Mouse (Mus musculus): ENCODE measurements around the gene Nt5c2. TPM values are rescaled to one million over a fixed set of nuclear protein-coding genes. Genes with fewer than 3 reads are reported as not detected.

The Nt5c2 gene
- polyA plus RNA-seq, 1 experiment from 2014 or later = 106 TPM

DNA sequence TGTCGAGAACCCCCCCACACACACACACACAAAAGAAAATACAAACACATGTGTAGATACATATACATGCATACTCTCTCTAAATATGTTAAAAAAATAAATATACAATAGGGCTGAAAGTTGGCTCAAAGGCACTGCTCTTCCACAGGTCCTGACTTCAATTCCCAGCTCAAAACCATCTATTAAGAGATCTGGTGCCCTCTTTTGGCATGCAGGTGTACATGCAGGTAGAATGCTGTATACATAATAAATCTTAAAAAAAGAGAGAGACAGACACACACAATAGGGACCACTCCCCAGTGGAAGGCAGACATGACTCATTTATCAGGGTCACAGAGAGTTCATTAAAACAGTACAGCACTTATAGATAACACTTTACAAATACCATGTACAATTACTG lies 31.4 kb upstream of the Nt5c2 start:
- H3K27ac ChIP-seq (ENCODE audit: low read length) = no peak overlapping the region
- no peaks in the 10 kb centered on the region for H3K27me3 ChIP-seq (ENCODE audit: control insufficient read depth, insufficient read depth, low read length)
- H3K9me3 ChIP-seq (ENCODE audit: control insufficient read depth, low read depth, low read length) = no peaks in the 10 kb centered on the region
- ATAC-seq (ENCODE audit: insufficient number of reproducible peaks, insufficient read depth, low FRiP score, low read depth) = no peak
- H3K4me1 ChIP-seq (ENCODE audit: control insufficient read depth, insufficient read depth, low read length) = peaks cover 12% of the 10 kb centered on the region; the same call in 1 of the 2 replicates
- H3K4me2 ChIP-seq (replicated peaks; ENCODE audit: low read depth, low read length) = no peak overlapping the region
- no peak overlapping the region for H3K9ac ChIP-seq (replicated peaks; ENCODE audit: low read depth, low read length)
- H3K36me3 ChIP-seq (ENCODE audit: control insufficient read depth, insufficient read depth, low read length) = peaks cover 6% of the 10 kb centered on the region; the same call in 1 of the 2 replicates
- WGBS = 90% methylated on average over 1 of the region's 1 CpGs
- no peak overlapping the region for H3K4me3 ChIP-seq (ENCODE audit: low read depth, low read length)

DNA sequence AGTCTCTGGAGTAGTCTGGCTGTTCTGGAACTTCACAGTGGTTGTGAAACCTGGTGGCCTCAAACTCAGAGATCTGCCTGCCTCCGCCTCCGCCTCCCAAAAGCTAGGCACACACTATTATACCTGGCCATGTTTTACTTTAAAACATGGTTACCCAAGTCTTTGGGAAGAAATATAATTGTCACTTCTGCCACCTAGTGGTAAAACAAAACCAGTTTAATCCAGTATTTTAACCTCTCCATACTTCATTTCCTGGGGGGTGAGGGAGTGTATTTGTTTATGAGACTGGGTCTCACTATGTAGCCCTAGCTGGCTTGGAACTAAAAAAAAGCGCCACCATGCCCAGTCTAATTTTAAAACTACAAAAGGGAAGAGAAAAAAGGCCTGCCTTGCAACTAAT lies 28.7 kb upstream of the Nt5c2 start:
- Histone ChIP-seq H3K4me1 (ENCODE audit: control insufficient read depth, insufficient read depth, low read length) (no peaks in the 10 kb centered on the region), H3K36me3 (ENCODE audit: control insufficient read depth, insufficient read depth, low read length) (peaks cover 26% of the 10 kb centered on the region), H3K9ac (replicated peaks; ENCODE audit: low read depth, low read length) (no peak overlapping the region), H3K9me3 (ENCODE audit: control insufficient read depth, low read depth, low read length) (no peaks in the 10 kb centered on the region), H3K27ac (ENCODE audit: low read length) (no peak overlapping the region), H3K27me3 (ENCODE audit: control insufficient read depth, insufficient read depth, low read length) (no peaks in the 10 kb centered on the region), H3K4me3 (ENCODE audit: low read depth, low read length) (no peak overlapping the region), H3K4me2 (replicated peaks; ENCODE audit: low read depth, low read length) (no peak overlapping the region)
- ATAC-seq (ENCODE audit: insufficient number of reproducible peaks, insufficient read depth, low FRiP score, low read depth) = no peak
- 89% methylated on average over 3 of the region's 3 CpGs for WGBS

DNA sequence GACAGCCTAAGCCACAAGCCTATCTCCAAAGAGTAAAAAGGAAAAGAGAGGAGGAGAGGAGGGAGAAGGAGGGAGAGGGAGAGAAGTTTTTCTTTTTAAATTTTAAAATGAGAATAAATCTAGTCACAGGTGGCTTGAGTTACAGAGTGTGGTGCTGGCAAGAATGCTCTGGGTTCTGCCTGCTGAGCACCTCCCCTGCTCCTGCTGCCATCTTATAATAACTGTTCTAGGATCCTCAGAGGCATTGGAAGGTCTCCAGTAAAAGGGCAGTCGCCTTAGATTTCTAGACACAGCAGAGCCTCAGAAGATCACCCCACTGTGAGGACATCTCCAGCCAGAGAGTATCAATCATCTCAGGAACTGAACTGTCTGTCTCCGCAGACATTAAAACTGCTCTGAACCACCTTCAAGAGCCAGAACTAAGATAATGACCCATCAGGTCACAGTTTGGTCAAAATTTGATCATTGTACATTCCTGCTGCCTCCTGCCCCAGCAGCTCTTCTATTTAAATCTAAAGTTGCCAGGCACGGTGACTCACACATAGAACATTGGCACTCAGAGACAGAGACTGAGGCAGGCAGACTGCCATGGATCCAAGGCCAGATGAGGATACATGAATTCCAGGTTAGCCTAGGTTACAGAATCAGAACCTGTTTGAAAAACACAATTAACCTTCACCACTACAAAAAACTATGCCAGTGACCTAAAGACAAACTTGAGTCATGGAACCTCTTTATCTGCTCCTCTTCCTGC lies 25.9 kb upstream of the Nt5c2 start:
- H3K9ac ChIP-seq (replicated peaks; ENCODE audit: low read depth, low read length) = no peak overlapping the region
- ATAC-seq (ENCODE audit: insufficient number of reproducible peaks, insufficient read depth, low FRiP score, low read depth) = no peak
- no peak overlapping the region for H3K27ac ChIP-seq (ENCODE audit: low read length)
- H3K4me2 ChIP-seq (replicated peaks; ENCODE audit: low read depth, low read length) = no peak overlapping the region
- no peak overlapping the region for H3K4me3 ChIP-seq (ENCODE audit: low read depth, low read length)
- WGBS = 92% methylated on average over 3 of the region's 3 CpGs
- no peaks in the 10 kb centered on the region for H3K9me3 ChIP-seq (ENCODE audit: control insufficient read depth, low read depth, low read length)
- no peaks in the 10 kb centered on the region for H3K27me3 ChIP-seq (ENCODE audit: control insufficient read depth, insufficient read depth, low read length)
- H3K4me1 ChIP-seq (ENCODE audit: control insufficient read depth, insufficient read depth, low read length) = no peaks in the 10 kb centered on the region
- peaks cover 37% of the 10 kb centered on the region for H3K36me3 ChIP-seq (ENCODE audit: control insufficient read depth, insufficient read depth, low read length)

DNA sequence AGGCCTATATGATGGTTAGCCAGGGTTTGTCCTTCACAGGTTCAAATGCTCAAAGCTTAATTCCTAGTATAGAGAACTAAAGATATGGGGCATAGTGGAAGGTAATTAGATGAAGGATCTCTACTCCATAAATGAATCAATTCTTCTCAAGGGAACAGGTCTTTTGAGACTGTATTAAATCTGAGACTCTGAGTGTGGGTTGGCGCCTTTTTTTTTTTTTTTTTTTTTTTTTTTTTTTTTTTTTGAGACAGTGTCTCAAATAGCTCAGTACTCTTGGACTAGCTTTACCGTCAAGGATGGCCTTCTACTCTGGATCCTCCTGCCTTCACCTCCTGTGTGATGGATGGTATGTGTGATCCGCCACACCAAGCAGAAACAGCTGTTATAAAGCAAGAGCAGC lies 21.6 kb upstream of the Nt5c2 start:
- ATAC-seq (ENCODE audit: insufficient number of reproducible peaks, insufficient read depth, low FRiP score, low read depth) = no peak
- H3K36me3 ChIP-seq (ENCODE audit: control insufficient read depth, insufficient read depth, low read length) = peaks cover 44% of the 10 kb centered on the region
- H3K9ac ChIP-seq (replicated peaks; ENCODE audit: low read depth, low read length) = no peak overlapping the region

GRCm38 (mm10) chr19:47034916-47035315 lies 20.0 kb upstream of the Nt5c2 start:
- H3K9ac ChIP-seq (replicated peaks; ENCODE audit: low read depth, low read length) = no peak overlapping the region
- H3K4me3 ChIP-seq (ENCODE audit: low read depth, low read length) = no peak overlapping the region
- peaks cover 30% of the 10 kb centered on the region for H3K36me3 ChIP-seq (ENCODE audit: control insufficient read depth, insufficient read depth, low read length)
- H3K4me2 ChIP-seq (replicated peaks; ENCODE audit: low read depth, low read length) = no peak overlapping the region
- no peaks in the 10 kb centered on the region for H3K4me1 ChIP-seq (ENCODE audit: control insufficient read depth, insufficient read depth, low read length)
- ATAC-seq (ENCODE audit: insufficient number of reproducible peaks, insufficient read depth, low FRiP score, low read depth) = no peak
- no peaks in the 10 kb centered on the region for H3K27me3 ChIP-seq (ENCODE audit: control insufficient read depth, insufficient read depth, low read length)
- 89% methylated on average over 4 of the region's 4 CpGs for WGBS
- H3K27ac ChIP-seq (ENCODE audit: low read length) = no peak overlapping the region
- H3K9me3 ChIP-seq (ENCODE audit: control insufficient read depth, low read depth, low read length) = no peaks in the 10 kb centered on the region

More for the DNA sequence above, 21.6 kb upstream of the Nt5c2 start:
- H3K9me3 ChIP-seq (ENCODE audit: control insufficient read depth, low read depth, low read length) = no peaks in the 10 kb centered on the region
- H3K27me3 ChIP-seq (ENCODE audit: control insufficient read depth, insufficient read depth, low read length) = no peaks in the 10 kb centered on the region
- H3K27ac ChIP-seq (ENCODE audit: low read length) = no peak overlapping the region
- 83% methylated on average over 3 of the region's 3 CpGs for WGBS
- no peak overlapping the region for H3K4me3 ChIP-seq (ENCODE audit: low read depth, low read length)
- no peak overlapping the region for H3K4me2 ChIP-seq (replicated peaks; ENCODE audit: low read depth, low read length)
- no peaks in the 10 kb centered on the region for H3K4me1 ChIP-seq (ENCODE audit: control insufficient read depth, insufficient read depth, low read length)

GRCm38 (mm10) chr19:47031770-47032169 lies 16.8 kb upstream of the Nt5c2 start:
- no peaks in the 10 kb centered on the region for H3K27me3 ChIP-seq (ENCODE audit: control insufficient read depth, insufficient read depth, low read length)
- ATAC-seq (ENCODE audit: insufficient number of reproducible peaks, insufficient read depth, low FRiP score, low read depth) = no peak
- WGBS = 89% methylated on average over 6 of the region's 6 CpGs

DNA sequence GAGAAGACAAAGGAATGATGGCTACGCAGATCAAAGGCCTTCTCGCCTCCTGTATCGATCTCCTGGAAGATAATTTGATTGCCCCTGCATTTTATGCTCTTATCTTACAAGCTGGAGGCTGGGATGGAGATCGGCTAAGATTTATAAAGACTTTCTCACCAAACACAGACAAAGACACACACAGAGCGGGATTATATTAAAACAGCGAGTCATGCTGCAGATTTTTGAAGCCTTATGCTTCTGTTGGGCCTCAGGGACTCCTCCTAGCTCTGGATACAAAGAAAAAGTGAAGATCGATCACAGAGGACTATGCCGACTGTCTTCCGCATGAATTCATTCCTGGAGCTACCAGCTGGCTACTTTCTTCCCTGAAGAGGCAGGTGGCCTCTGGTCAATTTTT lies 14.8 kb upstream of the Nt5c2 start:
- H3K9ac ChIP-seq (replicated peaks; ENCODE audit: low read depth, low read length) = no peak overlapping the region
- no peaks in the 10 kb centered on the region for H3K9me3 ChIP-seq (ENCODE audit: control insufficient read depth, low read depth, low read length)
- H3K4me3 ChIP-seq (ENCODE audit: low read depth, low read length) = no peak overlapping the region
- no peak overlapping the region for H3K4me2 ChIP-seq (replicated peaks; ENCODE audit: low read depth, low read length)
- WGBS = 80% methylated on average over 9 of the region's 9 CpGs
- H3K4me1 ChIP-seq (ENCODE audit: control insufficient read depth, insufficient read depth, low read length) = no peaks in the 10 kb centered on the region
- H3K27ac ChIP-seq (ENCODE audit: low read length) = no peak overlapping the region
- H3K27me3 ChIP-seq (ENCODE audit: control insufficient read depth, insufficient read depth, low read length) = no peaks in the 10 kb centered on the region
- H3K36me3 ChIP-seq (ENCODE audit: control insufficient read depth, insufficient read depth, low read length) = peaks cover 4% of the 10 kb centered on the region
- no peak for ATAC-seq (ENCODE audit: insufficient number of reproducible peaks, insufficient read depth, low FRiP score, low read depth)

More at GRCm38 (mm10) chr19:47031770-47032169, 16.8 kb upstream of the Nt5c2 start:
- Histone ChIP-seq H3K4me3 (ENCODE audit: low read depth, low read length) (no peak overlapping the region), H3K4me2 (replicated peaks; ENCODE audit: low read depth, low read length) (no peak overlapping the region), H3K27ac (ENCODE audit: low read length) (no peak overlapping the region), H3K36me3 (ENCODE audit: control insufficient read depth, insufficient read depth, low read length) (peaks cover 14% of the 10 kb centered on the region), H3K4me1 (ENCODE audit: control insufficient read depth, insufficient read depth, low read length) (no peaks in the 10 kb centered on the region), H3K9me3 (ENCODE audit: control insufficient read depth, low read depth, low read length) (no peaks in the 10 kb centered on the region), H3K9ac (replicated peaks; ENCODE audit: low read depth, low read length) (no peak overlapping the region)

DNA sequence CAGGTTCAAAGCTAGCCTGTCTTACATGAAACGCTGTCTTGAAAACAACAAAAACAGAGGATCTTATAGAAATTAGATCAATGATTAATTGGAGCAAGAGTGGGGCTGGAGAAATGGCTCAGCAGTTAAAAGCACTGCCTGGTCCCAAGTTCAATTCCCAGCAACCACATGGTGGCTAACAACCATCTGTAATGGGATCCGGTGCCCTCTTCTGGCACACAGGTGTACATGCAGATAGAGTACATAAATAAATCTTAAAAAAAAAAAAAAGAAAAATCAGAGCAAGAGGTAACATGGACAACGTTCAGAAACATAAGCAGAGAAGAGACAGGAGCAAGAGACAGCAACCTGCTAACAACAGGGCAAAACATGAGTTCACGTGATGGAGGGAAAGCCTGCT lies 11.6 kb upstream of the Nt5c2 start:
- Histone ChIP-seq H3K27ac (ENCODE audit: low read length) (no peak overlapping the region), H3K36me3 (ENCODE audit: control insufficient read depth, insufficient read depth, low read length) (no peaks in the 10 kb centered on the region), H3K9me3 (ENCODE audit: control insufficient read depth, low read depth, low read length) (no peaks in the 10 kb centered on the region), H3K27me3 (ENCODE audit: control insufficient read depth, insufficient read depth, low read length) (no peaks in the 10 kb centered on the region), H3K4me2 (replicated peaks; ENCODE audit: low read depth, low read length) (no peak overlapping the region), H3K4me1 (ENCODE audit: control insufficient read depth, insufficient read depth, low read length) (no peaks in the 10 kb centered on the region), H3K4me3 (ENCODE audit: low read depth, low read length) (no peak overlapping the region), H3K9ac (replicated peaks; ENCODE audit: low read depth, low read length) (no peak overlapping the region)
- ATAC-seq (ENCODE audit: insufficient number of reproducible peaks, insufficient read depth, low FRiP score, low read depth) = no peak
- WGBS = 86% methylated on average over 4 of the region's 4 CpGs

DNA sequence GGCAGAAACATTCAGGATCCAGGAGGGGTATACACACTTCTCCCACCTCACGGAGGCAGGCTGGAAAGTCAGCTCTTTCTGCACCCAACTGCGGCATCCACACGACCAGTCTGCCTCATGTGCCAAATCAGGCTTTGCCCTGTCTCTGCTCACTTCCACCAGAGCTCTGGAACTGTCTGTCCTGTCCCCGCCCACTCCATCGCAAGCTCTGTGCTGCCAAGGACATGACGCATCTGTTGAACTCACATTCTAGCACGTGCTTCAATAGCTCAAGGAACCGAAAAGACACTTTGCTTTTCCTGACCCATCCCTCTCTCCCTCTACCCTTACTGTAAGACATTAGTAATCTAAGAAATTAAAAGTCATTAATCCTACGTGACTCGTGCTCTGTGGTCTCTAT lies 10.0 kb upstream of the Nt5c2 start:
- H3K27me3 ChIP-seq (ENCODE audit: control insufficient read depth, insufficient read depth, low read length) = no peaks in the 10 kb centered on the region
- no peaks in the 10 kb centered on the region for H3K4me1 ChIP-seq (ENCODE audit: control insufficient read depth, insufficient read depth, low read length)
- 58% methylated on average over 10 of the region's 10 CpGs for WGBS
- H3K27ac ChIP-seq (ENCODE audit: low read length) = no peak overlapping the region
- no peaks in the 10 kb centered on the region for H3K9me3 ChIP-seq (ENCODE audit: control insufficient read depth, low read depth, low read length)
- H3K9ac ChIP-seq (replicated peaks; ENCODE audit: low read depth, low read length) = no peak overlapping the region
- H3K36me3 ChIP-seq (ENCODE audit: control insufficient read depth, insufficient read depth, low read length) = no peaks in the 10 kb centered on the region
- no peak for ATAC-seq (ENCODE audit: insufficient number of reproducible peaks, insufficient read depth, low FRiP score, low read depth)
- H3K4me3 ChIP-seq (ENCODE audit: low read depth, low read length) = no peak overlapping the region
- H3K4me2 ChIP-seq (replicated peaks; ENCODE audit: low read depth, low read length) = no peak overlapping the region
